In genomic region chr8:70538633-70539076, GRCm38 (mm10) we compare ENCODE assay signal across 8 mouse cellular contexts. TPM values are rescaled to one million over a fixed set of nuclear protein-coding genes. Genes with fewer than 3 reads are reported as not detected.
DNase-seq lines count a peak whose midpoint lies in the region; ATAC-seq and TF ChIP-seq lines count a peak whose summit lies in the region.

No protein-coding gene starts in this region.

- peak overlapping the region; percentile 94 for H3K4me2 ChIP-seq in forebrain, embryonic 16.5 days (ENCODE audit: low read length)
- peak overlapping the region; percentile 72 for H3K4me2 ChIP-seq in lung, embryonic 16.5 days (ENCODE audit: low read depth, low read length)

- DNase-seq in G1E (ENCODE audit: low spot score): peak; percentile 91
- DNase-seq in cerebellum, adult 18-20 months: peak; percentile 99 to 100
- peak; percentile 99 for DNase-seq in heart, postnatal 36 days
- peak; percentile 99 to 100 for DNase-seq in layer of hippocampus, adult 2 months (ENCODE audit: low spot score in 2 of 2)
- DNase-seq in ovary, postnatal 10 days (ENCODE audit: low spot score): peak; percentile 93
- DNase-seq in thymus, postnatal 10 days (ENCODE audit: low spot score in 2 of 2): peak; percentile 99 to 100

- no peaks in the 10 kb centered on the region for H3K27me3 ChIP-seq in G1E (ENCODE audit: insufficient read depth, low read length)
- no peaks in the 10 kb centered on the region for H3K27me3 ChIP-seq in forebrain, embryonic 16.5 days (replicated peaks; ENCODE audit: control insufficient read depth, insufficient read depth, low read length)
- H3K27me3 ChIP-seq in lung, embryonic 16.5 days (ENCODE audit: control insufficient read depth, insufficient read depth, low read depth, low read length): no peaks in the 10 kb centered on the region

- H3K4me3 ChIP-seq in G1E (ENCODE audit: low read depth, low read length): peak overlapping the region; percentile 93
- peak overlapping the region; percentile 87 for H3K4me3 ChIP-seq in forebrain, embryonic 16.5 days (replicated peaks; ENCODE audit: low read length)
- H3K4me3 ChIP-seq in layer of hippocampus, adult 2 months: peak overlapping the region; percentile 99
- H3K4me3 ChIP-seq in lung, embryonic 16.5 days (ENCODE audit: low read length): peak overlapping the region; percentile 86

- intact Hi-C loops in heart, postnatal 36 days (cut with DNase I): loop anchor here (2.0 kb wide), 1 partner anchor 28 kb away; the partner anchor contains the start of gene Uba52

- peak; percentile 63 for ATAC-seq in G1E (ENCODE audit: extremely low read depth, insufficient number of reproducible peaks, low FRiP score, poor library complexity, severe bottlenecking)
- ATAC-seq in forebrain, embryonic 16.5 days: peak; percentile 78
- peak; percentile 84 for ATAC-seq in lung, embryonic 16.5 days (ENCODE audit: low read depth)

- H3K9me3 ChIP-seq in G1E (replicated peaks): no peaks in the 10 kb centered on the region
- no peaks in the 10 kb centered on the region for H3K9me3 ChIP-seq in forebrain, embryonic 16.5 days (ENCODE audit: control insufficient read depth, low read length)
- no peaks in the 10 kb centered on the region for H3K9me3 ChIP-seq in lung, embryonic 16.5 days (ENCODE audit: control insufficient read depth, low read length)

- TF ChIP-seq CTCF in G1E (IDR thresholded peaks at IDR 0.05; ENCODE audit: low read depth, low read length): no peak
- no peak for TF ChIP-seq CTCF in layer of hippocampus, adult 2 months (conservative IDR thresholded peaks at IDR 0.05)

- peaks cover 72% of the 10 kb centered on the region for H3K36me3 ChIP-seq in G1E (replicated peaks)
- peaks cover 2% of the 10 kb centered on the region; the same call in 1 of the 2 replicates for H3K36me3 ChIP-seq in forebrain, embryonic 16.5 days (ENCODE audit: control insufficient read depth, insufficient read depth)
- H3K36me3 ChIP-seq in lung, embryonic 16.5 days (ENCODE audit: control insufficient read depth, insufficient read depth, low read length): peaks cover 16% of the 10 kb centered on the region

- H3K4me1 ChIP-seq in G1E (ENCODE audit: insufficient read depth, low read depth, low read length): peaks cover 62% of the 10 kb centered on the region
- peaks cover 26% of the 10 kb centered on the region for H3K4me1 ChIP-seq in forebrain, embryonic 16.5 days (replicated peaks; ENCODE audit: control insufficient read depth, insufficient read depth, low read length)
- peaks cover 11% of the 10 kb centered on the region for H3K4me1 ChIP-seq in lung, embryonic 16.5 days (replicated peaks; ENCODE audit: control insufficient read depth, insufficient read depth, low read length)

- peak overlapping the region; percentile 96 for H3K27ac ChIP-seq in forebrain, embryonic 16.5 days (ENCODE audit: low read length)
- peak overlapping the region; percentile 96 for H3K27ac ChIP-seq in layer of hippocampus, adult 2 months
- H3K27ac ChIP-seq in lung, embryonic 16.5 days (ENCODE audit: low read length): peak overlapping the region; percentile 99

- H3K9ac ChIP-seq in forebrain, embryonic 16.5 days (replicated peaks; ENCODE audit: low read depth, low read length): peak overlapping the region; percentile 57
- H3K9ac ChIP-seq in lung, embryonic 16.5 days (ENCODE audit: low read length): peak overlapping the region; percentile 68

- WGBS in forebrain, embryonic 16.5 days: 0% methylated on average over 32 of the region's 32 CpGs
- whole genome bisulfite sequencing in lung, embryonic 16.5 days: under 1% methylated on average over 32 of the region's 32 CpGs

RNA-seq across cellular contexts. Expression of gene Ell, which starts 0.6 kb away (rescaled TPM):
- 20.8 and 22.7 TPM in 2 replicates for total RNA-seq in G1E (2014; fragmentation: Nextera tagmentation)
- 7.6 and 9.1 TPM in 2 replicates for total RNA-seq in G1E (2017)
- 56.4 and 59.0 TPM in 2 replicates for polyA plus RNA-seq in G1E (2012)
- polyA plus RNA-seq in forebrain, embryonic 16.5 days (2015; fragmentation: Nextera tagmentation; extraction: Ambion mirVana): 17.1 and 18.9 TPM in 2 replicates
- 10 to 100 TPM; 12.0 to 12.1 TPM for total RNA-seq in heart, postnatal 36 days (2021)
- total RNA-seq in layer of hippocampus, adult 2 months (2021): 10 to 100 TPM; 20.5 to 24.4 TPM
- 19.8 and 21.4 TPM in 2 replicates for polyA plus RNA-seq in lung, embryonic 16.5 days (2015; fragmentation: Nextera tagmentation; extraction: Ambion mirVana)

RNA-seq across cellular contexts. Expression of gene Kxd1, which starts 10.9 kb away (rescaled TPM):
- 180 and 189 TPM in 2 replicates for total RNA-seq in G1E (2014; fragmentation: Nextera tagmentation)
- total RNA-seq in G1E (2017): 47.5 and 50.9 TPM in 2 replicates
- 40.0 and 49.9 TPM in 2 replicates for polyA plus RNA-seq in G1E (2012)
- 45.5 and 45.9 TPM in 2 replicates for polyA plus RNA-seq in forebrain, embryonic 16.5 days (2015; fragmentation: Nextera tagmentation; extraction: Ambion mirVana)
- 10 to 100 TPM; 88.4 to 91.4 TPM for total RNA-seq in heart, postnatal 36 days (2021)
- total RNA-seq in layer of hippocampus, adult 2 months (2021): 10 to 100 TPM; 37.2 to 40.7 TPM
- polyA plus RNA-seq in lung, embryonic 16.5 days (2015; fragmentation: Nextera tagmentation; extraction: Ambion mirVana): 54.0 and 55.3 TPM in 2 replicates

RNA-seq across cellular contexts. Expression of gene Fkbp8, which starts 11.1 kb away (rescaled TPM):
- total RNA-seq in G1E (2014; fragmentation: Nextera tagmentation) (228 and 232 TPM in 2 replicates), G1E (2017) (206 and 221 TPM in 2 replicates)
- 939 and 1,510 TPM in 2 replicates for polyA plus RNA-seq in G1E (2012)
- 402 and 462 TPM in 2 replicates for polyA plus RNA-seq in forebrain, embryonic 16.5 days (2015; fragmentation: Nextera tagmentation; extraction: Ambion mirVana)
- 100 to 1,000 TPM; 133 to 138 TPM for total RNA-seq in heart, postnatal 36 days (2021)
- 100 to 1,000 TPM; 447 to 453 TPM for total RNA-seq in layer of hippocampus, adult 2 months (2021)
- 300 and 319 TPM in 2 replicates for polyA plus RNA-seq in lung, embryonic 16.5 days (2015; fragmentation: Nextera tagmentation; extraction: Ambion mirVana)

RNA-seq across cellular contexts. Expression of gene Uba52, which starts 28.1 kb away (rescaled TPM):
- 4,646 and 5,141 TPM in 2 replicates for total RNA-seq in G1E (2014; fragmentation: Nextera tagmentation)
- 3,490 and 3,572 TPM in 2 replicates for total RNA-seq in G1E (2017)
- polyA plus RNA-seq in G1E (2012): 592 and 1,322 TPM in 2 replicates
- polyA plus RNA-seq in forebrain, embryonic 16.5 days (2015; fragmentation: Nextera tagmentation; extraction: Ambion mirVana): 660 and 697 TPM in 2 replicates
- total RNA-seq in heart, postnatal 36 days (2021): 1,000 to 10,000 TPM; 1,469 to 1,509 TPM
- 1,000 to 10,000 TPM in 1 of 2 experiments, 100 to 1,000 TPM in 1; 970 to 1,000 TPM for total RNA-seq in layer of hippocampus, adult 2 months (2021)
- 917 and 987 TPM in 2 replicates for polyA plus RNA-seq in lung, embryonic 16.5 days (2015; fragmentation: Nextera tagmentation; extraction: Ambion mirVana)

RNA-seq across cellular contexts. Expression of gene Rex1bd, which starts 32.1 kb away (rescaled TPM):
- 43.6 and 44.2 TPM in 2 replicates for total RNA-seq in G1E (2014; fragmentation: Nextera tagmentation)
- 86.9 and 94.9 TPM in 2 replicates for total RNA-seq in G1E (2017)
- polyA plus RNA-seq in G1E (2012): 187 and 223 TPM in 2 replicates
- 149 and 157 TPM in 2 replicates for polyA plus RNA-seq in forebrain, embryonic 16.5 days (2015; fragmentation: Nextera tagmentation; extraction: Ambion mirVana)
- 100 to 1,000 TPM; 109 to 113 TPM for total RNA-seq in heart, postnatal 36 days (2021)
- 10 to 100 TPM; 93.9 to 98.1 TPM for total RNA-seq in layer of hippocampus, adult 2 months (2021)
- polyA plus RNA-seq in lung, embryonic 16.5 days (2015; fragmentation: Nextera tagmentation; extraction: Ambion mirVana): 125 and 133 TPM in 2 replicates

Comparison
In these comparisons a context has a peak if more than half of its experiments do, and no peak if none do; other contexts are left out.
1. Peak in every context shown above with its lines: DNase-seq, ATAC-seq, H3K4me3 ChIP-seq and H3K27ac ChIP-seq.